Mouse (Mus musculus): ENCODE data around the gene Atp7b. TPM values are rescaled to one million over a fixed set of nuclear protein-coding genes. Genes with fewer than 3 reads are reported as not detected.

The Atp7b gene
- polyA plus RNA-seq (2017; shearing (Covaris generic)): 0.12 TPM

DNA sequence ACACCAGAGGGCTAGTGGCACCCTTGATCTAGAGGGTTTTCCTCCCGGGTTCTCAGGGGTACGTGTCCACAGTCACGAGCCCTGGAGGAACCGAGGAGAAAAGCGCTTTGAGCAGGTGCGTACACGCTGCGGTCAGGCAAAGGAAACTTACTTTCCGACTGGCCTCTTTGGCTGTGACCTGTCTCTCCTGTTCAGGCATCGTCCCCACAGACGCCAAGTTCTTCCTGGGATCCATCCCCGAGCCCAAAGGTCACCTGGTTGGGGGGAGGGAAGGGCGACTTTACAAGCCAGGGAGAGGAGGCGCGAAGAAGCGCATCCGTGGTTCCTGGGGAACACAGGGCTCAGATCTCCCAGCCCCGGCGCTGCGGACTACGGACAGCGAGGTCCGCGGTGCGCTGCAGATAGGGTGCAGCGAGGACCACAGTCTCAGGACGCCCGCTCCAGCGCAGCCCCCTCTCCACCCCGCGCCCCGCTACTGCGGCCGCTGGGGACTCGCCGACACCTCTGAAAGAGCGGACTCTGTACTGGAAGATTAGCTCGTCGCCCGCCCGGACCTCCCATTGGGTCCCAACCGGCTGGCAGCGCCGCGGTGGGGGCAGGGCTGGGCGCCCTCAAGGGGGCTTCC, at the start of gene Atp7b:
Gene Atp7b (minus strand): TSS at position 485 of the 625 bp plus-strand sequence.

DNA sequence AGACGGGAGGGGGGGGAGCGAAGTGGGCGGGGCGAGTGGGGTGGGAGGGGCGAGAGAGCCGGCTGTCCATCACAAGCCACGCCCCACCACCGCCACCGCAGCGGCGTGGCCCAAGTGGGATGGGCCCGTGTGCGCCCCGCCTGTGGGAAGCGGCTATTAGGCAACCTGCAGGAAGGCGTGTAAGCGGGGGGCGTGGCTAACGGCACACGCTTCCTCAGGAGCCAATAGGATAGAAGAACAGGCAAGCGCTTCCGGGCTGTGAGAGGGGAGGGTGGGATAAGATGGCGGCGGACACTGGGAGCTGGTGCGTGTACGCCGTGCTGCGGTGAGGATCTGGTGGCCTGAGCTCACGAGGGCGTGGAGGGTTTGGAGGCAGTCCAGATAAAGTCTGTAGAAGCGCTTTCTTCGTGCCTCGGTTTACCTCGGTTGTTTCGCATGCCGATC, 363 bp upstream of the Atp7b start, which contains the start of gene Alg11:
Gene Alg11 (plus strand): TSS at position 276 of the 444 bp plus-strand sequence.

GRCm38 (mm10) chr8:21969475-21969874, 90.6 kb downstream of the Atp7b start, which contains the start of gene Ccdc70:
Gene Ccdc70, plus strand, starts transcription at chr8:21969775.

DNA sequence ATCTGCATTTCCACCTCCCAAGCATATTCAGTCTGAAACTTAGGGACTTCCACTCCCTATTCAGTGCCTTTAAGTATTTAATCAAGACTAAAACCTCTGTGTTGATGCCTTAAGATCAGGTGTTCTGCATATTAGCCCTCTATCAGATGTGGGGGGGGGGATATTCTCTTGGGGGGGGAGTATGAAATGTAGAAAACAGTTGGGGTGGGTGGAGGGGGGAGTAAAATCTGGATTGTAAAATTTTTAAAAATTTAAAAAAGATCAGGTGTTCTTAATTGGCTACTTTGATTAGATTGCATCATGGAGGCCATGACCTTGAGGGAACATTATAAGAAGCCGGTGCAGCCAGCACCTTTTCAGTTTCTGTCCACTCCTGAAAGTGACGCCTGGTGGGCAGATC, 101.7 kb downstream of the Atp7b start, which contains the start of gene Fam90a1a:
Gene Fam90a1a (plus strand): TSS at position 301 of the 400 bp plus-strand sequence.

DNA sequence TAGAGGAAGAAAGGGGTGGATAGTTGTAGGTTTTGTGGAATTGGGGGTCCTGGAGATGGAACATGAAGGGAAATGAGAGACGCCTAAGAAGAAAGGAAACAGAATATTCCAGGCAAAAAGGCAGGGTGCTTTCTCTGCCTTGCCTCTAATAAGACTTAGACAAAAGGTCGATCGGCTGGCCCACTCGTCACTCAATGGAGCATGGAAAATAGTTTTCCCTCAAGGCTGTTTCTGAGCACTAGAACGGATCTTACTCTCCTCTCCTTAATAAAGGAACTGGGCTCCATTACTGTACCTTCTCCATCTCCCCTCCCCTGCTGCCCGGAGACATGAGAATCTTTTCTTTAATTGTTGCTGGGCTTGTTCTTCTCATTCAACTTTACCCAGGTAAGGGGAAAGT, 113.6 kb downstream of the Atp7b start, which contains the start of gene Defb13:
Gene Defb13 (plus strand): TSS at position 301 of the 400 bp plus-strand sequence.

Other genes starting within 250 kb of the Atp7b start
- not detected for gene Defb50, start 236.8 kb downstream of the Atp7b start, polyA plus RNA-seq (2017; shearing (Covaris generic))
- not detected for gene Defb2, start 220.4 kb downstream of the Atp7b start, polyA plus RNA-seq (2017; shearing (Covaris generic))
- gene Defb10, start 201.4 kb downstream of the Atp7b start, polyA plus RNA-seq (2017; shearing (Covaris generic)): not detected
- gene Defb9, start 174.9 kb downstream of the Atp7b start, polyA plus RNA-seq (2017; shearing (Covaris generic)): not detected
- not detected for gene Defb11, start 153.9 kb downstream of the Atp7b start, polyA plus RNA-seq (2017; shearing (Covaris generic))
- gene Defb15, start 127.6 kb downstream of the Atp7b start, polyA plus RNA-seq (2017; shearing (Covaris generic)): not detected
- not detected for gene Defb35, start 122.0 kb downstream of the Atp7b start, polyA plus RNA-seq (2017; shearing (Covaris generic))
- gene Defb13, start 113.5 kb downstream of the Atp7b start, polyA plus RNA-seq (2017; shearing (Covaris generic)): not detected
- not detected for gene Fam90a1a, start 101.6 kb downstream of the Atp7b start, polyA plus RNA-seq (2017; shearing (Covaris generic))
- gene Ccdc70, start 90.5 kb downstream of the Atp7b start, polyA plus RNA-seq (2017; shearing (Covaris generic)): not detected
- gene Alg11, start 416 bp upstream of the Atp7b start, polyA plus RNA-seq (2017; shearing (Covaris generic)): 8.4 TPM
- gene Nek5, start 64.7 kb upstream of the Atp7b start, polyA plus RNA-seq (2017; shearing (Covaris generic)): 0.11 TPM
- gene Nek3, start 106.1 kb upstream of the Atp7b start, polyA plus RNA-seq (2017; shearing (Covaris generic)): 4.6 TPM
- gene Ckap2, start 125.5 kb upstream of the Atp7b start, polyA plus RNA-seq (2017; shearing (Covaris generic)): 2.2 TPM
- 38.0 TPM for gene Vps36, start 132.5 kb upstream of the Atp7b start, polyA plus RNA-seq (2017; shearing (Covaris generic))
- 0.35 TPM for gene Thsd1, start 167.0 kb upstream of the Atp7b start, polyA plus RNA-seq (2017; shearing (Covaris generic))
- not detected for gene Tpte, start 223.1 kb upstream of the Atp7b start, polyA plus RNA-seq (2017; shearing (Covaris generic))